Mouse (Mus musculus) adrenal gland (tissue): Measurements from ENCODE around the gene Acss1.

Source experiments
- intact Hi-C: fragments of 180-260 bp; cut with DNase I; formaldehyde crosslinking; loops from one replicate; pipeline ENCODE4 v1.15.1; 2025
- long read RNA-seq, 2 experiments: library from polyadenylated mRNA; unstranded; transcript quantifications; one replicate each; pipeline ENCODE4 v2.0.0; 2020; ENCODE audit warnings: borderline replicate concordance in 1 of 2; ENCODE audit not compliant: insufficient replicate concordance in 1 of 2

The Acss1 gene
- long read RNA-seq, experiment 1, partial matches to known transcripts: 0 of 4 reads
- long read RNA-seq, experiment 1, other reads (novel, unspliced or antisense): 1 of 4 reads
- long read RNA-seq, experiment 2, transcript Acss1-201 (14 exons, 3,618 nt): major isoform, 5 of 8 reads
- long read RNA-seq, experiment 2, partial matches to known transcripts: 3 of 8 reads
- long read RNA-seq, experiment 2, other reads (novel, unspliced or antisense): 0 of 8 reads

DNA sequence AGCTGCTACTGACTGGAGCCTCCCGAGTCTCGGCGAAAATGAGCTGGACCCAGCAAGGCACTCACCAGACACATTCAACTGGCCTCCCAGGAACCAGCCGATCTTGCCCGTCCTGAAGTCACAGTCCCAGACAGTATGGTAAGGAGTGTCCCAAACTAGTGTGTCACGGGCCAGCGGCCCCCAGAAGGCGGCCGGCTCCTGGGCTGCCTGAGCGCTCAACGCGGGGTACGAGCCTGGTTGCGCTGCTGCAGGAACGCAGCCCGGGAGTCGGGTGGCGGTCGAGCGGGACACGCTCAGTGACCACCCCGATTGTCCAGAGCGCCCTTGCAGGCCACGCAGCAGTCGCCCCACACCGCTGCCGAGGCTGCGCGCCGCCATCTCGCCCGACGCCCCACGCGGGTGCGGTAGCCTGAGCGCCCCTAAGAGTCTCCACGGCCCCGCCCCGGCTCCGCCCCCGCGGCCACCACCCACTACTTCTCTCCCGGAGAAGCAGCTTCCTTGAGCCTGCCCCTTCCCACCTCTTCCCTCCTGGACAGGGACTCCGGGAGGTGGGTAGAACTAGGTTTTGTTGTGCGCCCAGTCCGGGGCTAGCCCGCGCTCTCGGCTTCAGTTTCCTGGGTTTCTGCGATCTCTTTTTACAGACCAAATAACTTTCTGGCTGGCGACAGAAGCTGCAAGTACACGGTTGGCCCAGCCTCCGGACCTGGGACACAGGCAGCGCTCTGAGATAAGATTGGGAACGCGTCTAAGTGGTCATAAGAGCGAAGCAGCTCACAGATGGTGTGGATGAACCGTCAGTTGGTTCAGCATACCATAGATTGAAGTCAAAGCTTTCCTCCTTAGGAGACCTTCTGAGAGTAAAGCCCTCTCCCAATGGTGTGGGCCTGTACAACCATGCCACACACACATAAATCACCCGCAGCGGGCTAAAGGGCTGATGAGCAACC lies at the start of gene Acss1:
Gene Acss1, minus strand, starts transcription at position 681 of the 947 bp plus-strand sequence.
- intact Hi-C loops: no loop called here

DNA sequence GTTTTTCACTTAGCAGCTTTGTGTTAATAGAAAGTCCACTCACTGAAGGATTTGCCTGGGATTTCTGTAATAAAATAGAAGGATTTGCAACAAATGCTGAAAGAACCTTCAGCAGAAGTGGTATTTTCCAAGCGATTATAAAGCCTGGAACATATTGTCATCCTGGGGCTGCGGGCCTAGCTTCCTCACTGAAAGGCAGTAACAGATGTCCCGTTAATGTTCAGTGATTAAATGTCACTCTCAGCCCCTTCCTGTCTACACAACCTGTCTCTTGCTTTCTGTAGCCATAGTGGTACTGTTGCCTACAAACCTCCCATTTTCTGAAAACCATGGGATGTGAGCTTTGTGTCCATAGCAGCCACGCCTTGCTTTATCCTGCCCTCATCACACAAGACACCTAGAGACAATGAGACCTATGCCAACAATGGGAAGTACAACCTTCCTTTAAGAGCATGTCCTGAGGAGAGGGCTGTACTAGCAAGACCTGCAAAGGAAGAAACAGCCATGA lies 43.9 kb upstream of the Acss1 start:
- intact Hi-C loops: no loop called here

DNA sequence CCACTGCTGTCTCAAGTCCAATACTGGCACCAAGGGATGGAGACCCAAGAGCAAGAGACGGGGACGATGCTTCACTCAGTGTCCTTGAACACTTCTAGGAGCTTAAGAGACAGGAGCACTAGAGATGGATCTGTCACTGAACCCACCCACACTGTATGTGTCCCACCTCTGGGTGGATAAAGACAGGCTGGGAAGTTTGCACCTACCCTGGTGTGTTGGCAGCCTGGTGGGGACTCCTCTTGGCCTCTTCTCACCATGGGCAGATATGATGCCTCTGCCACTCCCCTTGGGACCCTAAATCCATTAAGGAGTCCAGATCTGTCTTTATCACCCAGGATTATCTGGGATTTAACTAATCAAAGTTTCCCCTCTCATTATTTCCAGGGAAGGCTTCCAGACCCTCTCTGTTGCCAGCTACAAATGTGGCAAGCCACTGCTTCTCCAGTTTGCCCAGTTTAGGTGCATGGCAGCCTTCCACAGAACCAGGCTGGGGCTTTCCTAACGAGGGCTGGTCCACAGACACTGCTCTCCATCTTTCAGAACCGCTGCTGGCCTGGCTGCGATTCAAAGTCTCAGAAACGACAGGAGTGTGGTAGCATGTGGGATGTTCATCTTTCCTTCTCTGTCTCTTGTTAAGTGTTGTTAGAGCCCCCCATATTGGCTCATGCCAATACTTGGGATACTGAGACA lies 23.3 kb upstream of the Acss1 start:
- intact Hi-C loops: no loop called here

DNA sequence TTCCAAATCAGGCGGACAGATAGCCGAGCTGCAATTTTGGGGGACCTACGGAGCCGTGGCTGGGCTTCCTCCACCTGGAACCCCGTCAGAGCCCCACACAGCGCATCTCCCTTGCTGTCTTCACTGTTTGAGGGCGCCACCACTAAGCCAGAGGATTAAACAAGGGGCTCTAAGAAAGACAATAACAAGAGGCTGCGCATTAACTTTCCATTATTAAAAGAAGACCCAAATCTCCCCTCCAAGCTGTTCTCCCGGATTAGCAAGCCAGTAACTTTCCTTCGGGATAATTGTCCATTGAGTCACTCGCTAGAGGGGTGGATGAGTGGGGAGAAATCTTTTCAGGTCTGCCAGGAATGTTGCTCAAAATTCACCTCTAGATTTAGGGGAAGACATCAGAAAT lies 21.9 kb upstream of the Acss1 start:
- intact Hi-C loops: no loop called here

DNA sequence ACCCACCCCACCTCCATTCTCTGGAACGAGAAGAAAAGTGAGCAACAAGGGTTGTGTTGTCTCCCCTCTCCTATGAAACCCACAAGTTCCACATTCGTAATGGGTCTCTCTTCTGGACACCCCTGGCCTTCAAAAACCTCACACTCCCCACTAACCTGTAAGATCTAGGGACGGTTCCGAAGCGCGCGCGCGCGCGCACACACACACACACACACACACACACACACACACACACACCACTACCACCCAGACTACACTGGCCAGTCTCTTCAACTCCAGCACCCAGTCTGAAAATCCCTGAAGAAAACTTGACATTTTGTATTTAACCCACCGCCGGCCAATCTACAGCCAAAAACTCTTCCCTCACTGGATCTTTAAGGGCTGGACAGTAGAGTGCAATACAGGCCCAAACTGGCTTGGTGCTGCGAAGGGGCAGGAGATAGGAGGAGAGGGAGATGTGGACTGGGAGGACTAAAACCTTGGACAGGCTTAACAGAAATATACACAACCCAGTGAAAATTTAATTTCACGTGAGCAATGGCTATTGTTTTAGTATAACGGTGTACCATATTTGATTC lies 21.0 kb upstream of the Acss1 start, which contains the start of gene Vsx1:
Gene Vsx1, minus strand, starts transcription at position 138 of the 578 bp plus-strand sequence.
- intact Hi-C loops: no loop called here

DNA sequence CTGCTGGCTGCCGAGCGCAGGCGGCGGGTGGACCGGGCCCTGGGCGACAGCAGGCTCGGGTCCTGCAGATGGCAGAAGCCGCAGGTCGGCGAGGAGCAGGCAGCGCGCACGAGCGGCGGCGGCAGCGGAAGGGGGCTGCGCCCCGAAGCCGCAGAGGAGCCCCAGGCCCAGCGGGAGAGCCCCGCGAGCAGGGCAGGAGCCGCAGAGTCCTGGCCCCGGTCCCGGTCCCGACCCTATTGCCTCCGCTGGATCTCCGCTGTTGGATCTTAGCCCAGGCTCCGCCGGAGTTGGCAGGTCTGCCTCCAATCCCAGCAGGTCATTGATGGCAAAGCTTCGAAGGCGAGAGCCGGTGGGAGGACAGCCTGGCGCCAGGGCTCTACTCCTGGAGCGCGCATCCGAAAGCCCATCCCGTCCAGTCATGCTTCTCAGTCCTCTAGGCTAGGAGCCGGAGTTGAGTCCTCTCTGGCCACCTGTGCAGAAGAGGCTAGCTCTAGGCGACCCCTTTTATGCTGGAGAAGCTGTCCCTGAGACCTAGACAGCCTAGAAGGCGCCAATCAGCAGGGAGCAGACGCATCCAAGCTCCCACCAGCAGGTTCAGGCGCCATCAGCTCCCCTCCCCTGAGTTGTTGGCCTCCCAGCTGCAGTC lies 20.4 kb upstream of the Acss1 start:
- intact Hi-C loops: no loop called here

DNA sequence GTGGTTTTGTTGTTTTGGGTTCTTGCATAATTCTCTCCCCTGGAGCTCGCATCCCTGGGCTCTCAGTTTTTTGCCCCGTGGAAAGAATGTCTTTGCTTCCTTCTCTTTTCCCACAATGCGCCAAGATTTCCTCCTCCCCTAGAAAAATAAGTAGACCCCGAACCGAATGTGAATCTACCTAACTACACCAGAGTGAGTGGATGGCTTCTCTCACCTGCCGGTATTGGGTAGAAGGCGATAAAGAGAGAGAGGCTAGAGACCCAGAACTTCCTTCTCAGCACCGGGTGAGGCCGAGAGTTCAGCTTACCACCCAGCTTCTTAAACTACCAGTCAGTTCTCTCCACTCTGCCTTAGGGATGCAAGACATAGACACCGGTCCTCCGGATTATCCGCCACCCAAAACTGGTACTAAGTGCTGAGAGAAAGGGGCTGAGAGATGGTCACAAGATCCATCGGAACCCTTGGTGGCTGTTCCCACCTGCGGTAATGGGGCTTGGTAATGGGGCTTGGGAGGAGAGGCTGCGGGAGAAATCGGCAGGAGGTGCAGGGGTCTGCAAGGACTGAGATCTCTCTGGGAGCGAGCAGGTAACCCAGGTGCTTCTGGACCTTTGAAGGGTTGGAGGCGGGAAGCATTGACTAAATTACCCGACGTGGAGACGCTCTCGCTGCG lies 19.7 kb upstream of the Acss1 start:
- intact Hi-C loops: no loop called here

DNA sequence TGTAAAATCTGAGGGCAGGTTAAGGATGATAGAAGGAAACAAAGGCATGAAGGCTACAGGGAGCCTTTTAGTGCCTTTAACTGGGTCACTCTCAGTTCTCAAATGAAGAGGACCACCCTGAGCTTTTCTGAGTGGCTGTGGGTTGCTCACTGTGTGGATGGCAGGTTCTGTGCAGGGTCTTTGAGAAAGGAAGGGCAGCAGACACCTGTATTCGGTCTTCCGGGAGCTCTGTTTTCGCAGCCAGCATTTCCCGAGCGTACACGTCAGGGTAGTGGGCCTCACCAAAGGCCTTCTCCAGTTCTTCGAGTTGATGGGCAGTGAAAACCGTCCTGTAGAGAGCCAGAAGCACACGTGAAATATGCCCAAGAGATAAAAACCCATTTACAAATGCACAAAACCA lies 17.1 kb upstream of the Acss1 start:
- intact Hi-C loops: no loop called here

DNA sequence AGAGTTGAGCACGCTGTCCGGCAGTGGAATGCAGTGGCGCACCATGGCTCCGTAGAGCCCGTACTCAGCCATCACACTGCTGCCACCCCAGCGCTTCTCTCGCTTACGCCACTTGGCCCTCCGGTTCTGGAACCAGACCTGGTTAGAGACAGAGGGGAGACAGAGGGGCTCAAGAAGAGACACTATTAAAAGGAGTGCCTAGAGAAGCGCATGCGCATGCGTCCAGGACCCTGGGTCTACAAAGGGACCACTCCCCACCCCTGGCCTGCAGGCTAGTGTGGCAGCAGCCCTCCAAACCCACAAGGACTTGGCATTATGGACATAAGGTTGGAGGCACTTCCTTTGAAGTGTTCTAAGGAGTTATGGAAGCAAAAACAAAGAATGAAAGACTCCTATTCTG lies 16.2 kb upstream of the Acss1 start:
- intact Hi-C loops: no loop called here

DNA sequence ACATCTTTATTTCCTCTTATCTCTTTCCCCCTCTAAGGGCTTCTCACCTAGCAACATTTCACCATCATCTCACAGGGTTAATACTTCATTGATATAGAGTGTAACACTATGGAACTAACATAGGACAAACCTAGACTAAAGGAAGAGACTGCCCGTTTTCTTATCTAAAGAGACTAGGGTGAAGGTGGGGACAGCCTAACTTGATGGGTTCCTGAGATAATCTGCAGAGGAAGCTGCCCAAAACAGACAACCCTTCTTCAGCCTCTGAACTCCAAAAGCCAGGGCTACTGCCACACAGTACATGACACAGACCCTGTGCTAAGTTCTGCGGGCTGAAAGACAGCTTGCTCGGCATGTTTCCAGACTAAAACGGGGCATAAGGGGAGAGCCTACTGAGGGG lies 13.3 kb upstream of the Acss1 start:
- intact Hi-C loops: no loop called here

DNA sequence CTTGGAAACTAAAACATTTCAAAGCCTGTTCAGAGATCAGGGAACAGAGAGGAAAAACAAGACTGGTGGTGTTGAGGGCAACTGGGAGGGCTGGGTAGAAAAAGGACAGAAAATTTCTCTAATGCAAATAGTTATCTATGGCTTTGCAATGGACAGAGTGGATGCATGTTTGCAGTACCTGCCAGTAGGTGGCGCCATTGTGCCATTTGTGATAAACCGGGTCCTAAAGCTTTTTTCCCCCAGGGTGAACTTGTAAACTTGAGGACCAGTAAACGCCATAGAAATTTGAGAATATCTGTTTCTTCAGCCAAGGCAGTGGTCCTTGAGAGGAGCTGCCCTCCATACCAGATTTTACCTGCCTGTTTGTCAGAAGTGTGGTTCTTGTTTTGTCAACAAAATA lies 10.1 kb upstream of the Acss1 start:
- intact Hi-C loops: loop anchor here (5.0 to 10.0 kb wide), 2 partner anchors 69 to 246 kb away; partner anchors contain the start of gene Entpd6

DNA sequence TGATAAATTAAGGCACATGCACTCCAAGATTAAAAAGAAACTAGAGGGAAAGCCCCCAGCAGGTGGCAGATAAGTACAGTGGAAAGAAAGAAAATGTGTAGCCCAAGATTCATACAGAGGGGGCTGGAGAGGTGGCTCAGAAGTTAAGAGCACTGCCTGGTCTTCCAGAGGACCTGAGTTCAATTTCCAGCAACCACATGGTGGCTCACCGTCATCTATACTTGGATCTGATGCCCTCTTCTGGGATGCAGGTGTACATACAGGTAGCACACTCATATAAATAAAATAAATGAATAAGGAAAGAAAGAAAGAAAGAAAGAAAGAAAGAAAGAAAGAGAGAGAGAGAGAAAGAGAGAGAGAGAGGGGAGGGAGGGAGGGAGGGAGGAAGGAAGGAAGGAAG lies 7.2 kb upstream of the Acss1 start:
- intact Hi-C loops: loop anchor here (2.0 to 10.0 kb wide), 4 partner anchors 65 to 249 kb away; partner anchors contain the start of gene Entpd6

DNA sequence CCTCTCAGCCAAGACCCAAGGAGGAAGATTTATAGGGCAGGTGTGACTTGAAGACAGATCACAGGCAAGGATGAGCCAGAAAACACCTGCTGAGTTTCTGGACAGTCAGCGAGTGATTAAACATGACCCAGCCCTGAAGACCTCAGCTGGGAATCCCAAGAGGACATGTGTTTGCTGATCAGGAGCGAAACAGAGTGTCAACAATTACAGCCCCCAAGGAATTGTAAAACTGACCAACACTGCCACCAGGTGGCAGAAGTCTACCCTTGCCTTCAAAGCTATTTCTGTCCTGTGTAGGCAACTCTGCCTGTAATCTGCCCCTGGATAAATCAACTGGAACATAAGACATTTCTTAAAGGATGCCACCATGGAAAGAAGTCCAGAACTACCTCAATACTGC lies 6.6 kb upstream of the Acss1 start:
- intact Hi-C loops: loop anchor here (2.0 to 10.0 kb wide), 4 partner anchors 64 to 250 kb away; partner anchors contain the start of gene Entpd6

DNA sequence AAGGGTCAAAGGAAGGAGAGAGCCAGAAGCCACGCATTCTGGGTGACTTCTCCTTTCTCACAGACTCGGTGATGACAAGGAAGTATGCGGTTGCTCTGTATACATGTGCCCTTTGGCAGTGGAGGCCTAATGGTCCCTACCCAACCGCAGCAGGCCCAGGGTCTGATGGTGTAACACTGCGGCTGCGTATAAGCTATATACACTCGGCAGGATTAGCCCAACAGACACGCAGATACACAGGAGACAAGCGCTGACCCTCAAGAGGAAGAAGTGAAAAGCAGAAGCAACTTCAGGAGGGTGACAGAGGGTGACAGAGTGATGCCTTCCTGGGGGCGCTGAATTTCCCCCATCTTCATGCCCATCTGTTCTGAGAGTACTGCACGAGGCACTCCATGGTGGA lies 5.6 kb upstream of the Acss1 start:
- intact Hi-C loops: loop anchor here (2.0 to 10.0 kb wide), 3 partner anchors 63 to 251 kb away; no protein-coding TSS in a partner anchor

DNA sequence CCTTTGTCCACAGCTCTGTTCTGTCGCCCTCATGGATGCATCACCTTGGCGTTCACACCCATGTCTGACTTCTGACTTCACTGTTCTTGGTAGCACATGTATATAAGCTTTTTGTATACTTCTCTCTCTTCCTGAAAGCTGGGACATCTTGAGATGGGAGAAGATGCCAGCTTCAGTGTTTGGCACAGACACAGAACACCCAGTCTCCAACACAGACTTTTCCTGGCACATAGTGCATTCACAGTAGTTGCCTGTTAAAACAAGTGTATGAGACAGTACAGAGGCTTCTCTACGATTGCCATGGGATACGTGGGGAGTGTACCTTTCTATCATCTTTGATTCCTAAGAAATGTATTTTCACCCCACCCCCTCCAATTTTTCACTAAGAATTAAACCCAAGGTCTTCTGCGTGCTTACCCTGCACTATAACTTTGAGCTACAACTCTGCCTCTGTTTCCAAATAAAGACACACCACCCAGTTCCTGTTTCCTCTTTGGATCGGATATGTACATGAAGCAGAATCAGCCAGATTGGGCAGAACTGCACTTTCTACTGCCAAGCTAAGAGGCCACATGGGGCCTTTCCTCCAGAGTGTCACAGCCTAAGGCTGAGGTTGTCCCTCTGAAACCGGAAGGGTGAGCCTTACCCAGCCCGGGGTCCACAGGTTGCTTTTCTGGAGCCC lies 3.5 kb upstream of the Acss1 start:
- intact Hi-C loops: loop anchor here (10.0 kb wide), 1 partner anchor 253 kb away; no protein-coding TSS in a partner anchor

DNA sequence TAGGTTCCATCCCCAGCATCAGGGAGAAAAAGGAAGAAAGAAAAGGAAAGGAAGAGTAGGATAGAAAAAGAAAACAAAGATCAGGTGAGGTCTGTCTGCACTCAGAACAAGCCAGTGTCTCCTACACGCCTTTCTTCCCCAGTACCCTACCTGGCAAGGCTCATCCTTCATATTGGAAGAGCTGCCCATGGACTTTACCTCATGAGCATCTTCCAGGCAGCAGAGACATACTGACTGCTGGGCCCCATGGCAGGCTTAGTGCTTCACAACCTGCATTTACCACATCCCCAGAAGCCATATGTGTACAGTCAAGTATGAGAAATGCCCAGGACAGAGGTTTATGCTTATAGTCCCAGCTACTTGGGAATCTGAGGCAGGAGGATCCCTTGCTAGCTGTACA lies 2.6 kb upstream of the Acss1 start:
- intact Hi-C loops: loop anchor here (10.0 kb wide), 1 partner anchor 254 kb away; no protein-coding TSS in a partner anchor

DNA sequence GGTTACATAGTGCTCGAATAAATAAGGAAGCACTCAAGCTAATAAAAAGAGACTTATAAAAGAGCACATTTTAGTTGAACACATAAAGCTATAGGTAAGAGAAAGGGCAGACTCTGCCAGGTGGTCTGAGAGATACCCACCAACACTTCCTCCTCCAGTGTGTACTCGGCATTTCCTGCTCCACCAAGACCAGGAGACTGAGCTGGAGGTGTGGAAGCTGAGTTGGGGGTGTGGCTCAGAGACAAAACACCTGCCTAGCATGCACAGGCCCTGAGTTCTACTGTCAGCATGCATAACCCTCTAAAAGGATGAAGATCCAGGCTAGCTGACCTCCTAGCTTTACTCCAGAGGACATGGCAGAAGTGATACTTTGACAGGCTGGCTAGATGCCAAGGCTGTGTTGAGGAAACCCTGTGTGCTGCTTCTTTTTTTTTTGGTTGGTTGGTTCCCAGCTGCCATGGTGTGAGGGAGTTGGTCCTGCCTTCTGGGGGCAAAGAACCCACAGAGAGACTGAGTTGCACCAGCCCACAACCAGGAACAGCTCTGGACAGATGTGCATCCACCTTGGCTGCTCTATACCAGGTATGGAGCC lies 1.2 kb upstream of the Acss1 start:
- intact Hi-C loops: loop anchor here (10.0 kb wide), 1 partner anchor 255 kb away; no protein-coding TSS in a partner anchor

DNA sequence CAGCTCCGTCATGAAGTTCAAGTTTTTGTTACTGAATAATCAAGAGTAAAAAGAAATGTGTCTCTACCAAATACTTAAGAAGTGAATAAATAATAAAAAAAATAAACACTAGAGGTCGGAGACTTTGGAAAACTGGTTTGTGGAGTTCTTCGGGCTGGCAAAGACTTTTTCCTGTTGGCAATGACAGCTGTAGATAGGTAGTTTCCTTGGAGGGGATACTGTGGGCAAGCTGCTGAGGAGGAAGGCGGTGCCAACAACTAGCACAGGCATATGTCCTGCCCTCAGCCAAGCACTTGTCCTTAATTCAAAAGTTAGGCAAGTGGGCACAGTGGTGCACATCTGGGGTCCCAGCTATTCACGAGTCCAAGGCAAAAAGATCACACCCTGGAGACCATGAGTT lies 656 bp upstream of the Acss1 start:
- intact Hi-C loops: no loop called here
